Mouse (Mus musculus) yolk sac, embryonic 10.5 days (tissue): Measurements from ENCODE around the gene Zfhx2.

Experiments used
- DNase-seq: peaks from one replicate; pipeline ENCODE4 v3.0.0-alpha.2; 2017; ENCODE audit warnings: low spot score

Gene Zfhx2

GRCm38 (mm10) chr14:55105836-55106809 lies 14.0 kb upstream of the Zfhx2 start, which contains the start of gene Ap1g2:
Gene Ap1g2 (minus strand): TSS chr14:55106593.
- peak; percentile 94 for DNase-seq

DNA sequence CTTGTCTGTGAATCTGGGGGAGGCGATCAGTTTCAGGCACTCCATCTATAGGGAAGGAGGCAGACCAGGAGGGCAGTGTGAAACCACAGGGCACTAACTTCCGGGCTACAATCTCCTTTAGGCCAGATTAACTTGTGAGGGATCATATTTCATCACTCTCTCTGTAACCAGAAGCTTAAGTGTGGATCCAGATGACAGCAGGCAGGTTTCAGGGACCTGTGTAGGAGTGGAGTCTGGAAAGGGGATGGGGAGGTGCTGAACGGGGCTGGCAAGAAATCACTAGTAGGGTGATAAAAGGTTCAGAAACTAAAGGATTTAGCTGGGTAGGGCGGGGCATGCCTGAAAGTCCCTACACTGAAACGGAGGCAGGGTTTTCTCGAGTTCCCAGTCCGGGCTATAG lies 13.3 kb upstream of the Zfhx2 start:
- DNase-seq, result no peak

DNA sequence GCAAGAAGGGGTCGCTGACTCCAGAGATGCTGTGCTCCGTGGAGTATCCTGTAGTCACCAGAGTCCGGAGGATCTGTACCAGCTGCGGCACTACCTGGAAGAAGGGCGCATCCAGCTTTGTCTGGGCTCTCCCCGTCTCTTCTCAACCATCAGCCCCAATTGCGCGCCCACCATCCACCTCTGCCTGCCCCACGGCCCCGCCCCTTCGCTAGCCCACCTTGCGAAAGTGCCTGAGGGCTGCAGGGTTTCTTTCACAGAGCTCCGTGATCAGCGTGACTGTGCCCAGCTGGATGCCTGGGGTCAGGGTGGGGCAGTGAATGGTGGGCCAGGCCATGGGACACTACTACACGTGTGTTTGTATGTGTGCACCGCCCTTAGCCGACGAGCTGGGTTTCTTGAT lies 12.2 kb upstream of the Zfhx2 start:
- DNase-seq, result no peak

DNA sequence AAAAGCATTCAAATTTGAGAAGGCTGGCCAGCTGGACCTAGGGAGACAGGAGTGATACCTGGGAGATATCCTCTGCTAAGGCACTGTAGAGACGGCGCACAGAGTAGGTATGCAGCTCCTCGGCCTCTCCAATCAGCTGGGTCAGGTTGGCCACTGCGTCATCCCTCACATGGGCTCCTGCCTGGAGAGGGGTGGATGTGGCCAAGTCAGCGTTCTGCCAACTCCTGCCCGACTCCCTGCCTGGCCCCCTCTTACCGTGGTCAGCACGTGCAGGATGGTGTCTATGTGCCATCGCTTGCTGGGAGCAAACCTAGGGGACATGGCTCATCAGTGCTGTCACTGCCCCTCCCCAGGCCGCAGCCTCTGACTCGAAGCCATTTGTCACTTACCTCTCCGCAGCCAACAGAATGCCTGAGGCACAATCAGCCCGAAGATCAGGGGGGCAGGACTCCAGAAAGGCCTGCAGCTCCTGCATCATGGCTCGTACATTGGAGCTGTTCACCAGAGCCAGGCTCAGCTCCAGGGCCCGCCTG lies 10.2 kb upstream of the Zfhx2 start:
- DNase-seq, result no peak

DNA sequence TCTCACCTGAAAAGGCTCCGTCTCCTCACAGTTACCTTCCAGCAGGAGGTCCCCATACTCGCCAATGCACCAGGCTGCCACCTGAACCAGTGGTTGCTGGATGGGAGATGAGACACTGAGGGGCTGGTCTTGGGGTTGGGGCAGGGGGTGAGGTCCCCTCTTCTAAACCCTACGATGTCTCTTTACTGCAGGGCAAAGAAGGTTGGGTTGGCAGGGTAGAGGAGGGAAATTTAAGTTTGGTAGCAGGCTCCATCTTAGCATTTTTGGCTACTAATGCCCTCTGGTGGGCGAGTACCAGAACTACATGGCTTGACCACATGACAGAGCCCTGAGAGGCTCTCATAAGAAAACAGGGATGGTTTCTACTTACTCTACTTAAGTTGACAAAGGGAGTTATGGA lies 9.5 kb upstream of the Zfhx2 start:
- DNase-seq, result no peak

DNA sequence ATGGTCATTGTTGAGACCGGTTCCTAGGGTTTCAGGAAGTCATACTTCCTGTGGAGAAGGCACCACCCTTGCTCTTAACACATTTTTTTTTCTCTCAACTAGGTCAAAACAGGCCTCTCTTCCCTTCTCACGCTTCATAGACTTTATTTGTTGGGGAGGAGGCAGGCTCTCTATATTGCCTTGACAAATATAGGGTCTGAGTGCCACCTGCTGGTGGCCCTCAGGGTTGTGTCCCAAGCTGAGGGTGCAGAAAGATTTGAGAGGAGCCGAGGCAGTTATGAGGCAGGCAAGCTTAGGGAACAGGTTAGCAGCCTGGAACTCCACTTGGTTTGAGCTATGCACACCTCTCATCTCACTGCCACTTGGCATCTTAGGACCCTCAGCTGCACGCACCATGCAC lies 5.9 kb upstream of the Zfhx2 start:
- DNase-seq, result no peak

DNA sequence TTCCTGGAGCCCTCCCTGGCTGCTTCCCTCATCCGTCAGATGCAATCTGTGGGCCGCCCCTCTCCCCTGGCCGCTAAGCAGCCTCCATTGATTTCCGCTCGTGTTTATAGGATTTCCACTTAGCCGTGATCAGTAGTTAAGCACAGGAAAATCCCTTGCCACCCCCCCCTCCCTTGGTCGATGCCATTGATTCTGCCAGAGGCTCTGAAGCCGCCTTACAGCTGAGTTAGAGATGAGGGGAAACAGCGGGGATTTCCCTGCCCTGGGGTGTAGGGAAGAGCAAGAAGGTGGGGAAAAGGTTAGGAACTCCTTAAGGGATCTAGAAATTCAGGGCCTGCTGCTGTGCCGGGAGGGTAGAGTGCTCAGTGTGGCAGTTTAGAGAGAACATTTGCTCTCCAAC lies 5.5 kb upstream of the Zfhx2 start:
- DNase-seq, result no peak

GRCm38 (mm10) chr14:55096573-55097087 lies 4.5 kb upstream of the Zfhx2 start:
- DNase-seq, result no peak

- no peak for DNase-seq
Measured at GRCm38 (mm10) chr14:55095671-55096070, 3.5 kb upstream of the Zfhx2 start.

GRCm38 (mm10) chr14:55095263-55095662 lies 3.1 kb upstream of the Zfhx2 start:
- DNase-seq, result no peak

GRCm38 (mm10) chr14:55094704-55095231 lies 2.6 kb upstream of the Zfhx2 start, which contains the start of gene Thtpa:
Gene Thtpa (plus strand): TSS chr14:55094784.
- peak; percentile 88 for DNase-seq

DNA sequence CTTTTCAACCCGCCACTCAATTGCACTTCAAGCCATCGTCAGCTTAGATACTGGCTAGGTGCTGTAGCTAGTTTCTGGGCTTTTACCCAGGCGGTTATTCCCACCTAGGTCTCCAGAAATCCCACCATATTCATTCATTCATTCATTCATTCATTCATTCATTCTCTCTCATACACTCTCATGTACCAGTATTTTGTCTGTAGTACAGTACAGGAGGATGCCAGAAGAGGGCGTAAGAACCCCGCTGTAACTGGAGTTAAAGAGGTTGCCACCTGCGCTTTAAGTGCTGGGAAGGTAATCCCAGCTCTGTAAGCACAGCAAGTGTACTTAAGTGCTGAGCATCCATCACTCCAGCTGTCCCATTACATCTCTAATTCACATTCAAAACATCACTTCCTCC lies 1.8 kb upstream of the Zfhx2 start:
- no peak for DNase-seq

GRCm38 (mm10) chr14:55091209-55091865 lies 787 bp downstream of the Zfhx2 start:
- DNase-seq, result peak; percentile 30

DNA sequence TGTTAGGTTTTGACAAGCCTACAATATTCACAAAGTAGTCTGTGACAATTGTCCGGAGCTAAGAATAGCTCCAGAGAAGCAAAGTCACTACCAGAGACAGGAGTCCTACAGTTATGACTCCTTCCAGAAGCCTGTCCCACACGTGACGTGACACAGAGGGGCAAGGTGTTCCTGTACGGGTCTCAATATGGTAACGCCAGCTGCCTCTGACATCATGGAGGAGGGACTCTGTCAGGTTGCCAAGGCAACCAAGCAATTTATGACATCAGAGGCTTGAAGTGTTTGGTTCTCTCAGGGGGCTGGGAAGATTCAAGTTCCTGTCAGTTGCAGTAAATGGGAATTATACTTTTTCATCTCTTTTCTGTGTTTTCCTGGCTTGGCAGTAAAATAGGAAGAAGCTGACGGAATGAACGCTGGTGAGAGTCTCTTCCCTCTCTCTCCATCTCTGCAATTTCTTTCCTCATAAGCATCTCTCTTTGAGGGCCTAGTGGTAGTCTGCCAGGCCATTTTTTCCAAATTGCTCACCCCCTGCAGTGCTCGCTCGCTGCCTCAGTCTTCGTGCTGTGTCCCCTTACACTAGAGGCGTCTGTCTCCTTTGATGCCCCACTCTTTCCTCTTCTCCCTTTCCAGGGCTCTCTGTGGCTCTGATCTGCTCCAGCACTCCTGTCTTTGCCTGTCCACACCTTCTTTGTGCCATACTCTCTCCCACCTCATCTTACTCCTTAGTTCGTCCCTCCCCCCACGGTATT lies 2.8 kb downstream of the Zfhx2 start:
- DNase-seq, result no peak

- no peak for DNase-seq
Measured at GRCm38 (mm10) chr14:55086009-55086514, 6.1 kb downstream of the Zfhx2 start.

- DNase-seq, result no peak
Measured at GRCm38 (mm10) chr14:55085324-55086008, 6.7 kb downstream of the Zfhx2 start.

DNA sequence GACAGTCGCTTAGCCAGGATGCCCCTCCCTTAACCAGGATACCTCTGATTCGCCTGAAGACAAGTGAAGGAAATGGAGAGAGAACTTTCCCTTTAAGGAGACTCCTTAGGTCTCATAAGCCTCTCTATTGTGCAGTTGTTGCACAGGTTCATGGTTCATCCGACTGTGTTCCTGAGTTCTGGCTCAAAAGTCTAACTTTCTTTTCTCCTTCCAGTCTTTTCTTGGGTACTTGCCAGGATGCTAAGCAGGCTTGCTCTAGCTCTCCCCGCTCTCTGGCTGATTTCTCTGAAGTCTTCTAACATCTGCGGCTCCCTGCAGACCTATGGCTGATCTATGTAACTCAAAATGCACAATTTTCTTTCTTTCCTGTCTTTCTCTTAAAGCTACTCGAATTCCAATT lies 8.6 kb downstream of the Zfhx2 start:
- DNase-seq, result no peak

- DNase-seq, result no peak
Measured at GRCm38 (mm10) chr14:55081105-55081504, 11.0 kb downstream of the Zfhx2 start.

- peak; percentile 45 for DNase-seq
Measured at GRCm38 (mm10) chr14:55079214-55079970, 12.7 kb downstream of the Zfhx2 start.

DNA sequence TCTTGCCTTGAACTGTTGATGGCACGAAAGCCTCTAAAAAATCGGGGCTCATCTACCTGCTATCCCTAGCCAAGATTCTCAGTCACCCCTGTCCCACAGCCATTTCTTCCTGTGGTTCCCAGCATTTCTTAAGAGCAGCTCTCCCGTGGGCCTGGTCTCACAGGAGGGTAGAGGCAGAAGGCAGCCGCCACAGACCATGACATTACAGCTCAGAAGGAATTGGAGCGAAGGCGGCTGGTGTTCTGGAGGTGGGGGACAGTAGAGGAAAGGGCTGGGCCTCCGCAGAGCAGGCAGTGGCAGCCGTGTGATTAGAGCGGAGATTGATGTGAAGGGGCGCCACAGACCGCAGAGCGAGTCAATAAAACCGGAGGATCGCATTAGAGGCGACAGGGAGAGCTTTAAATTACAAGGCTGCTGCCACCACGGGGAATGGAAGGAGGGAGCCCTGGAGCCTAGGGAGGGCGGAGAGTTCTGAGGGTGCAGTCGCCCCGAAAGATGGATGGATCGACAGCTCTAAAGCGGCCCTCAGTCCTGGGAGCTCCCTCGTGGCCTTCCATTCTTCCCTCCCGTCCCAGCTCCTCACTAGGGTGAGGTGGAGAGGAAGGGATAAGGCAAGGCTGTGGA lies 13.6 kb downstream of the Zfhx2 start:
- DNase-seq, result no peak
